Mouse (Mus musculus): ENCODE results near the gene Cobll1. TPM values are rescaled to one million over a fixed set of nuclear protein-coding genes. Genes with fewer than 3 reads are reported as not detected.
A peak's percentile ranks its signal among the peaks of the same experiment; 100 is the strongest.

The Cobll1 gene
- polyA plus RNA-seq, 1 experiment from 2014 or later, result 14.2 TPM

GRCm38 (mm10) chr2:65171516-65171915 lies 67.7 kb downstream of the Cobll1 start:
- Histone ChIP-seq H3K4me1 (replicated peaks; ENCODE audit: control insufficient read depth, insufficient read depth, low read length) (no peaks in the 10 kb centered on the region), H3K27ac (ENCODE audit: low read depth, low read length) (peak overlapping the region; percentile 51), H3K36me3 (ENCODE audit: control insufficient read depth, insufficient read depth) (no peaks in the 10 kb centered on the region), H3K9ac (ENCODE audit: low read depth, low read length) (no peak overlapping the region), H3K9me3 (ENCODE audit: control insufficient read depth) (no peaks in the 10 kb centered on the region), H3K27me3 (replicated peaks; ENCODE audit: control insufficient read depth, insufficient read depth, low read length) (no peaks in the 10 kb centered on the region), H3K4me3 (ENCODE audit: low read depth, low read length) (peak overlapping the region; percentile 21), H3K4me2 (replicated peaks; ENCODE audit: low read depth) (peak overlapping the region; percentile 64)
- no peak for TF ChIP-seq CTCF (IDR thresholded peaks at IDR 0.05; ENCODE audit: low read depth)
- no peak for ATAC-seq
- 4% methylated on average over 1 of the region's 1 CpGs for WGBS

GRCm38 (mm10) chr2:65170693-65171456 lies 68.3 kb downstream of the Cobll1 start:
- H3K4me3 ChIP-seq (ENCODE audit: low read depth, low read length), result peak overlapping the region; percentile 21
- no peaks in the 10 kb centered on the region for H3K9me3 ChIP-seq (ENCODE audit: control insufficient read depth)
- no peak for TF ChIP-seq CTCF (IDR thresholded peaks at IDR 0.05; ENCODE audit: low read depth)
- peak; percentile 59 for ATAC-seq
- WGBS, result 15% methylated on average over 18 of the region's 18 CpGs
- no peaks in the 10 kb centered on the region for H3K36me3 ChIP-seq (ENCODE audit: control insufficient read depth, insufficient read depth)
- H3K27ac ChIP-seq (ENCODE audit: low read depth, low read length), result peak overlapping the region; percentile 51
- H3K4me1 ChIP-seq (replicated peaks; ENCODE audit: control insufficient read depth, insufficient read depth, low read length), result no peaks in the 10 kb centered on the region
- no peak overlapping the region for H3K9ac ChIP-seq (ENCODE audit: low read depth, low read length)
- H3K27me3 ChIP-seq (replicated peaks; ENCODE audit: control insufficient read depth, insufficient read depth, low read length), result no peaks in the 10 kb centered on the region
- H3K4me2 ChIP-seq (replicated peaks; ENCODE audit: low read depth), result peak overlapping the region; percentile 64

- Histone ChIP-seq H3K27ac (ENCODE audit: low read depth, low read length) (no peak overlapping the region), H3K4me2 (replicated peaks; ENCODE audit: low read depth) (peak overlapping the region; percentile 64), H3K9ac (ENCODE audit: low read depth, low read length) (no peak overlapping the region), H3K4me1 (replicated peaks; ENCODE audit: control insufficient read depth, insufficient read depth, low read length) (no peaks in the 10 kb centered on the region), H3K9me3 (ENCODE audit: control insufficient read depth) (no peaks in the 10 kb centered on the region), H3K4me3 (ENCODE audit: low read depth, low read length) (peak overlapping the region; percentile 21), H3K27me3 (replicated peaks; ENCODE audit: control insufficient read depth, insufficient read depth, low read length) (no peaks in the 10 kb centered on the region), H3K36me3 (ENCODE audit: control insufficient read depth, insufficient read depth) (no peaks in the 10 kb centered on the region)
- no peak for TF ChIP-seq CTCF (IDR thresholded peaks at IDR 0.05; ENCODE audit: low read depth)
- 63% methylated on average over 5 of the region's 5 CpGs for WGBS
- no peak for ATAC-seq
These were observed 68.9 kb downstream of the Cobll1 start for GRCm38 (mm10) chr2:65170256-65170655.

GRCm38 (mm10) chr2:65163990-65164389 lies 75.2 kb downstream of the Cobll1 start:
- H3K27ac ChIP-seq (ENCODE audit: low read depth, low read length), result no peak overlapping the region
- H3K4me2 ChIP-seq (replicated peaks; ENCODE audit: low read depth), result 0 out of 2 replicates have a peak overlapping the region, but pooled peaks have one; percentile 6
- H3K4me1 ChIP-seq (replicated peaks; ENCODE audit: control insufficient read depth, insufficient read depth, low read length), result no peaks in the 10 kb centered on the region
- H3K4me3 ChIP-seq (ENCODE audit: low read depth, low read length), result no peak overlapping the region
- H3K9ac ChIP-seq (ENCODE audit: low read depth, low read length), result no peak overlapping the region
- H3K27me3 ChIP-seq (replicated peaks; ENCODE audit: control insufficient read depth, insufficient read depth, low read length), result no peaks in the 10 kb centered on the region
- 0 out of 2 replicates have a peak, but pooled peaks have one; percentile 38 for ATAC-seq
- no peaks in the 10 kb centered on the region for H3K9me3 ChIP-seq (ENCODE audit: control insufficient read depth)
- no peak for TF ChIP-seq CTCF (IDR thresholded peaks at IDR 0.05; ENCODE audit: low read depth)
- no peaks in the 10 kb centered on the region for H3K36me3 ChIP-seq (ENCODE audit: control insufficient read depth, insufficient read depth)
- WGBS, result 26% methylated on average over 4 of the region's 4 CpGs

GRCm38 (mm10) chr2:65162625-65163024 lies 76.6 kb downstream of the Cobll1 start:
- TF ChIP-seq CTCF (IDR thresholded peaks at IDR 0.05; ENCODE audit: low read depth), result no peak
- Histone ChIP-seq H3K9ac (ENCODE audit: low read depth, low read length) (no peak overlapping the region), H3K27me3 (replicated peaks; ENCODE audit: control insufficient read depth, insufficient read depth, low read length) (no peaks in the 10 kb centered on the region), H3K4me3 (ENCODE audit: low read depth, low read length) (no peak overlapping the region), H3K4me2 (replicated peaks; ENCODE audit: low read depth) (no peak overlapping the region), H3K36me3 (ENCODE audit: control insufficient read depth, insufficient read depth) (no peaks in the 10 kb centered on the region), H3K4me1 (replicated peaks; ENCODE audit: control insufficient read depth, insufficient read depth, low read length) (0 out of 2 replicates have a peak, but pooled peaks cover 7% of the 10 kb centered on the region), H3K9me3 (ENCODE audit: control insufficient read depth) (no peaks in the 10 kb centered on the region), H3K27ac (ENCODE audit: low read depth, low read length) (no peak overlapping the region)
- WGBS, result 90% methylated on average over 5 of the region's 5 CpGs
- ATAC-seq, result no peak

GRCm38 (mm10) chr2:65161715-65162114 lies 77.5 kb downstream of the Cobll1 start:
- H3K36me3 ChIP-seq (ENCODE audit: control insufficient read depth, insufficient read depth), result no peaks in the 10 kb centered on the region
- H3K9ac ChIP-seq (ENCODE audit: low read depth, low read length), result no peak overlapping the region
- no peak overlapping the region for H3K4me3 ChIP-seq (ENCODE audit: low read depth, low read length)
- H3K27ac ChIP-seq (ENCODE audit: low read depth, low read length), result no peak overlapping the region
- H3K4me2 ChIP-seq (replicated peaks; ENCODE audit: low read depth), result no peak overlapping the region
- no peaks in the 10 kb centered on the region for H3K27me3 ChIP-seq (replicated peaks; ENCODE audit: control insufficient read depth, insufficient read depth, low read length)
- ATAC-seq, result no peak
- no peak for TF ChIP-seq CTCF (IDR thresholded peaks at IDR 0.05; ENCODE audit: low read depth)
- 77% methylated on average over 2 of the region's 2 CpGs for whole genome bisulfite sequencing
- 0 out of 2 replicates have a peak, but pooled peaks cover 7% of the 10 kb centered on the region for H3K4me1 ChIP-seq (replicated peaks; ENCODE audit: control insufficient read depth, insufficient read depth, low read length)
- H3K9me3 ChIP-seq (ENCODE audit: control insufficient read depth), result no peaks in the 10 kb centered on the region
